Comparison of ENCODE assay signal across 8 mouse cellular contexts in genomic region chr2:180966092-180966882, GRCm38 (mm10). TPM values are rescaled to one million over a fixed set of nuclear protein-coding genes. Genes with fewer than 3 reads are reported as not detected.
DNase-seq lines count a peak whose midpoint lies in the region; ATAC-seq and TF ChIP-seq lines count a peak whose summit lies in the region.

No protein-coding gene starts in this region.

- WGBS in kidney, adult 2 months = 4% methylated on average over 14 of the region's 14 CpGs

- H3K27ac ChIP-seq in layer of hippocampus, adult 2 months = peak overlapping the region; percentile 96
- peak overlapping the region; percentile 87 for H3K27ac ChIP-seq in embryonic fibroblast, embryonic 13.5 days (ENCODE audit: insufficient read depth, low read length)
- peak overlapping the region; percentile 88 for H3K27ac ChIP-seq in kidney, adult 2 months (ENCODE audit: insufficient read depth, low read depth, low read length)

- H3K27me3 ChIP-seq in kidney, adult 2 months (replicated peaks; ENCODE audit: control insufficient read depth, insufficient read depth, low read length) = no peaks in the 10 kb centered on the region

- no peaks in the 10 kb centered on the region for H3K36me3 ChIP-seq in kidney, adult 2 months (ENCODE audit: control insufficient read depth, insufficient read depth, low read length)

- H3K4me1 ChIP-seq in embryonic fibroblast, embryonic 13.5 days (ENCODE audit: control insufficient read depth, insufficient read depth, low read length) = peaks cover 11% of the 10 kb centered on the region
- H3K4me1 ChIP-seq in kidney, adult 2 months (ENCODE audit: control insufficient read depth, insufficient read depth, low read length) = no peaks in the 10 kb centered on the region; the same call in 1 of the 2 replicates

- DNase-seq in layer of hippocampus, adult 2 months (ENCODE audit: low spot score in 2 of 2) = peak in 1 of 2 experiments; percentile 33
- DNase-seq in layer of hippocampus, postnatal 25 days (ENCODE audit: extremely low spot score in 1 of 2, low spot score in 1 of 2) = no peak
- DNase-seq in MN1 (ENCODE audit: low spot score) = peak; percentile 79
- DNase-seq in kidney, adult 2 months = peak; percentile 34
- no peak for DNase-seq in ovary, postnatal 14 days (ENCODE audit: low spot score)
- DNase-seq in Muller cell, postnatal 12 days (ENCODE audit: inconsistent ontology term) = no peak

- ATAC-seq in megakaryocyte, adult 5-6 weeks (ENCODE audit: poor library complexity, severe bottlenecking) = peak; percentile 19

- no peak for TF ChIP-seq POLR2A in embryonic fibroblast, embryonic 13.5 days (IDR thresholded peaks at IDR 0.05; ENCODE audit: low read depth, low read length)
- TF ChIP-seq POLR2A in kidney, adult 2 months (IDR thresholded peaks at IDR 0.05; ENCODE audit: low read depth, low read length) = no peak

- peak; percentile 76 for TF ChIP-seq CTCF in layer of hippocampus, adult 2 months (conservative IDR thresholded peaks at IDR 0.05)
- no peak for TF ChIP-seq CTCF in embryonic fibroblast, embryonic 13.5 days (IDR thresholded peaks at IDR 0.05; ENCODE audit: borderline replicate concordance, insufficient read depth, low read length)
- TF ChIP-seq CTCF in kidney, adult 2 months (conservative IDR thresholded peaks at IDR 0.05; ENCODE audit: insufficient read depth, insufficient read length, low read depth, low read length) = peak; percentile 26; the same call in 1 of the 2 replicates

- H3K4me3 ChIP-seq in layer of hippocampus, adult 2 months = peak overlapping the region; percentile 71
- H3K4me3 ChIP-seq in embryonic fibroblast, embryonic 13.5 days (ENCODE audit: insufficient read depth, low read length) = peak overlapping the region; percentile 100
- peak overlapping the region; percentile 73 for H3K4me3 ChIP-seq in kidney, adult 2 months (ENCODE audit: insufficient read depth, low read depth, low read length)

RNA-seq across cellular contexts. Expression of gene Arfgap1, which starts 0.7 kb away (rescaled TPM):
- total RNA-seq in layer of hippocampus, adult 2 months (2021) = 100 to 1,000 TPM; 139 to 144 TPM
- total RNA-seq in layer of hippocampus, postnatal 25 days (2021) = 100 to 1,000 TPM; 132 to 136 TPM
- polyA plus RNA-seq in embryonic fibroblast, embryonic 13.5 days (2011; ENCODE audit: insufficient read length, low read depth, missing spikeins) = 88.3 and 96.5 TPM in 2 replicates
- 35.6 and 38.9 TPM in 2 replicates for polyA plus RNA-seq in kidney, adult 2 months (2012; rRNA removed)
- total RNA-seq in megakaryocyte, adult 5-6 weeks (2015) = 16.5 and 18.7 TPM in 2 replicates
- total RNA-seq in megakaryocyte, adult 5-6 weeks (2017) = 34.8 and 35.0 TPM in 2 replicates

RNA-seq across cellular contexts. Expression of gene Nkain4, which starts 11.8 kb away (rescaled TPM):
- 10 to 100 TPM; 54.3 to 55.1 TPM for total RNA-seq in layer of hippocampus, adult 2 months (2021)
- 10 to 100 TPM; 62.0 to 63.2 TPM for total RNA-seq in layer of hippocampus, postnatal 25 days (2021)
- polyA plus RNA-seq in embryonic fibroblast, embryonic 13.5 days (2011; ENCODE audit: insufficient read length, low read depth, missing spikeins) = 1.5 and 3.1 TPM in 2 replicates
- 2.0 and 3.7 TPM in 2 replicates for polyA plus RNA-seq in kidney, adult 2 months (2012; rRNA removed)
- total RNA-seq in megakaryocyte, adult 5-6 weeks (2015) = not detected in 2 replicates
- total RNA-seq in megakaryocyte, adult 5-6 weeks (2017) = not detected in 2 replicates

RNA-seq across cellular contexts. Expression of gene Col20a1, which starts 20.0 kb away (rescaled TPM):
- total RNA-seq in layer of hippocampus, adult 2 months (2021) = 1 to 10 TPM; 2.7 to 5.4 TPM
- total RNA-seq in layer of hippocampus, postnatal 25 days (2021) = 1 to 10 TPM; 1.3 to 3.0 TPM
- 0.23 and 0.40 TPM in 2 replicates for polyA plus RNA-seq in embryonic fibroblast, embryonic 13.5 days (2011; ENCODE audit: insufficient read length, low read depth, missing spikeins)
- polyA plus RNA-seq in kidney, adult 2 months (2012; rRNA removed) = 1.2 and 1.3 TPM in 2 replicates
- total RNA-seq in megakaryocyte, adult 5-6 weeks (2015) = 0.11 and 0.23 TPM in 2 replicates
- total RNA-seq in megakaryocyte, adult 5-6 weeks (2017) = 0.18 and 0.28 TPM in 2 replicates

RNA-seq across cellular contexts. Expression of gene Birc7, which starts 37.5 kb away (rescaled TPM):
- total RNA-seq in layer of hippocampus, adult 2 months (2021) = not detected
- under 1 TPM in 1 of 2 experiments, not detected in 1; 0.22 TPM for total RNA-seq in layer of hippocampus, postnatal 25 days (2021)
- not detected in 2 replicates for polyA plus RNA-seq in embryonic fibroblast, embryonic 13.5 days (2011; ENCODE audit: insufficient read length, low read depth, missing spikeins)
- polyA plus RNA-seq in kidney, adult 2 months (2012; rRNA removed) = not detected in 2 replicates
- not detected in 2 replicates for total RNA-seq in megakaryocyte, adult 5-6 weeks (2015)
- total RNA-seq in megakaryocyte, adult 5-6 weeks (2017) = not detected in 2 replicates

RNA-seq across cellular contexts. Expression of gene Ythdf1, which starts 45.5 kb away (rescaled TPM):
- total RNA-seq in layer of hippocampus, adult 2 months (2021) = 10 to 100 TPM; 54.1 to 54.2 TPM
- total RNA-seq in layer of hippocampus, postnatal 25 days (2021) = 10 to 100 TPM; 58.7 to 62.5 TPM
- polyA plus RNA-seq in embryonic fibroblast, embryonic 13.5 days (2011; ENCODE audit: insufficient read length, low read depth, missing spikeins) = 71.0 and 85.1 TPM in 2 replicates
- polyA plus RNA-seq in kidney, adult 2 months (2012; rRNA removed) = 33.9 and 34.8 TPM in 2 replicates
- total RNA-seq in megakaryocyte, adult 5-6 weeks (2015) = 54.2 and 55.4 TPM in 2 replicates
- total RNA-seq in megakaryocyte, adult 5-6 weeks (2017) = 24.1 and 26.0 TPM in 2 replicates

Comparison
In these comparisons a context has a peak if more than half of its experiments do, and no peak if none do; other contexts are left out.
1. DNase-seq: peak in MN1 (single experiment) and kidney, adult 2 months (single experiment); none in layer of hippocampus, postnatal 25 days (0 of 2), ovary, postnatal 14 days (single experiment) and Muller cell, postnatal 12 days (single experiment).
2. RNA of gene Nkain4, which starts 11.8 kb away (total RNA-seq): 62.0 to 63.2 TPM in layer of hippocampus, postnatal 25 days and 54.3 to 55.1 TPM in layer of hippocampus, adult 2 months; not detected in megakaryocyte, adult 5-6 weeks; every median in the first group is over 10 times any median in the second.
3. Peak in every context shown above with its lines, with median percentiles within 50 percentile points of each other: H3K27ac ChIP-seq and H3K4me3 ChIP-seq.